Mouse (Mus musculus): Measurements from ENCODE around the gene Ccl7.

Gene Ccl7

DNA sequence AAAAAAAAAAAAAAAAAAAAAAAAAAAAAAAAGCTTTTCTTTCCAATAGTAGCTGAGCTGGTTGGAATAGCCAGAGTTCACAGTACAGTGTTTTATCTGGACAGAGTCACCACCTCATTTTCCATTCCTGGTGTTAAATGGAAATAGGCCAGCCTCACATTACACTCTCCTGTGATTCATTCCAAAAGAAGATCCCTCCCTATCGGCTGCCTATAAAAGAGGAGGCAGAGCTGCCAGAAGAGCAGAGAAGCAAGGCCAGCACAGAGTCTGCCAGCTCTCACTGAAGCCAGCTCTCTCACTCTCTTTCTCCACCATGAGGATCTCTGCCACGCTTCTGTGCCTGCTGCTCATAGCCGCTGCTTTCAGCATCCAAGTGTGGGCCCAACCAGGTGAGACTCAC lies at the start of gene Ccl7:
Gene Ccl7 (plus strand): TSS at position 242 of the 400 bp plus-strand sequence.
- no peak for DNase-seq (ENCODE audit: low read depth, low spot score)

DNA sequence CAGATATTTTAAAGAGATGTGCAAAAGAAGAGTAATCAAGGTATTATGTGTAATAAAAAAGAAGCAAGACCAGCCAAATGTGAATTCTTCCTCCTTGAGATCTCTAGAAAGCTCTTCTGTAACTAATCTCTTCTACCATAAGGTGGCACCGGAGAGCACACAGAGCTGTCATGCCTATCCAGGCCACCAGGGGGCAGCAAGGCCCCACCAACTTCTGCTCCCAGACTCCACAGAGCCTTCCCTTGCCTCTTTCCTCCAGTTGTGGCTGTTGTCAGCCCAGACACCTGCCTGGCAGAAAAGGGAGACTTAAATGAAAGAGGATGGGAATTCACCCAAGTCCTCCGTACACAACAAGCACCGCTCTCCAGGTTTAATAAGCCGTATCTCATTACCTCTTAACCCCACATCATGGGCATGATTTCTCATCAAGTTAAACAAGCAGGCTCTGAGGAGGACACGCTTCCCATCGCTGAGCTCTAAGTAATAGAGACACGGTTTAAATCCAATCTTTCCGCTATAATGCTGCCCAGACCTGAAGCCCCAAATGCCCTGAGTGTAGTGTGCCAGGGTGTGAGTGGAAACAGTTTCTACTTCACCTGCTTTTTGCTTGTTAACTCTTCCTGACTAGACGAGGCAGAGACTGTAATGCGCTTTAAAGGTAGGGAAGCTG lies 49.2 kb upstream of the Ccl7 start:
- DNase-seq (ENCODE audit: low read depth, low spot score), result peak; percentile 42

DNA sequence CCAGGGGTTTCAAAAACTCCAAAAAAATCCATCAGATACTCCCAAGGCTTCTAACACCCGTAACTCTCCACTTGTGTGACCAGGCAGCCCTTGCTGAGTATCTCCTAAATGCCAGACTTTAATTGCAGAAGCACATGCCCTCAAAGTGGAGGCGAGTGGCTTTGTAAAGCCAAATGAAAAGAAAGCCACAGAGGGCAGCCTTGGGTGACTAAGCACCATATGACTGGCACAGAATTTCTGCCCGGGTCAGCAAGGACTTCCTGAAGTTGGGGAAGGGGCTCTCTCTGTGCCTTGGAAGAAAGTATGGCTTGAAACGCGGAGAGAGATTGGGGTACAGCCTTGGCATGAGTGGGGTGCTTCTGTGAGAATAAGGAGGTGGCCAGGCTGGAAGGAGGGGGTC lies 48.4 kb upstream of the Ccl7 start:
- no peak for DNase-seq (ENCODE audit: low read depth, low spot score)

DNA sequence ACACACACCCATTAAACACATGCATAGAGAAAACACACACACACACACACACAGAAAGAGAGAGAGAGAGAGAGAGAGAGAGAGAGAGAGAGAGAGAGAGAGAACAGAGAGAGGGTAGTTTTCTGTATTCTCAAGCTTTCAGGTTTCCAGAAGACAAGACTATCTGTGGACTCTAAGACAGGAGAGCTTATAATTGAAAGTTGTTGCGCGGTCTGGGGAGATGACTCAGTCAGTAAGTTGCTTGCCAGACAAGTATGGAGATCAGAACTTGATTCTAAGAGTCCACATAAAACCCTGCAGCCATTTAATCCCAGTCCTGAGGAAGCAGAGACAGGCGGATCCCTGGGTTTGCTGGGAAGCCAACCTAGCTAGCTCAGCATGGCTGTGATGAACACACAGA lies 46.9 kb upstream of the Ccl7 start:
- DNase-seq (ENCODE audit: low read depth, low spot score), result no peak

DNA sequence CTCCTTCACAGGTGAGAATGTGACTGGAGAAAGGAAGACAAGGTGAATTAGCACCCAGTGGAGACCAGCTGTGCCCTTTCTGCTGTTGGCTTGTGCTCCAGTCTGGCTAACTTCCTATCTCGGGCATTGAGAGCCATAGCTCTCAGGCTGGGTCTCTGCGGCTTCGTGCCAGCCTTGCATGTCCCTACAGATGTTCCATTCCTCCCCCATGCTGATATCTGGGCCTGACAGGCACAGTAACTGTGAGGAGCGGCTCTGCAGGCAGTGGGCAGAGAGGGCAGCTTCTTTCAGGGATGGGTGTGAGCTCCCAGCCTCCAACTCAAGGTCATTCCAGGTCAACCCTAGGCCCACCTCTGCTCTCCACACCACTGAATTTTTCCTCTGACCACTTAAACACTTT lies 46.0 kb upstream of the Ccl7 start:
- DNase-seq (ENCODE audit: low read depth, low spot score), result no peak

DNA sequence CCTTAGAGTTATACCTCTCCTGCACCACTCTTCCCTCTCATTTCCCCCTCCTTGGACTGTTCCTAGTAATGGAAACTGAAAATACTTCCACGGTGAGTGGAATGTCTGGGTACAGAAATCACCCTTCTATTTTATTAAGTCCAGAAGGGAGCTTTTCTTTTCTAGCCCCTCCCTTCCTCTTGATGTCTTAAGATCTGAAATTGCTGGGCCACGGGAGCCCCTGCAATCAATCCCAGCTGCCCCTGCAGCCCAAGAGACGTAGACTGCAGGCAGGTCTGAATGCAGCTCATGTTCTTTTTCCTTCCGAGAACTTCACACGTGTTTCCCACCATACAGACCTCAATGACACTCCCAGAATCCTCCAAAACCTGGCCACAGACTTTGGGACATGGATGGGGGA lies 44.9 kb upstream of the Ccl7 start:
- DNase-seq (ENCODE audit: low read depth, low spot score), result no peak

DNA sequence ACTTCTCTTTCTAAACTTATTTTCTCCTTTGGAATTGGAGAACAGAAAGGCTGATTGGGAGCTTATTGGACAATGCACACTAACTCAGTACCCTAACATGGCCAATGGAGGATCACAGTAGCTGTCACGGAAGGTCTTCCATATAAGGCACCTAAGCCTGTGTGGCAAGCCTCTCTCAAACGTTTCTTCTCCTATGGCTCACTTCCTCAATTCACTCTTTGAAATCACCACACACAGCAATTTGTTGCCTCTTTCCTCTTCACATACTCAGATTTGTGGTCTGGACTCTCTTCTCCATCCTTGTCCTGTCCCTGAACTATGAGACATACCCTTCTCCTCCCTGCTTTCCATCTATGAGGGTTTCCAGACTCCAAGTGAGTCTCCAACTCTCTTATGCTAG lies 40.7 kb upstream of the Ccl7 start:
- DNase-seq (ENCODE audit: low read depth, low spot score), result no peak

DNA sequence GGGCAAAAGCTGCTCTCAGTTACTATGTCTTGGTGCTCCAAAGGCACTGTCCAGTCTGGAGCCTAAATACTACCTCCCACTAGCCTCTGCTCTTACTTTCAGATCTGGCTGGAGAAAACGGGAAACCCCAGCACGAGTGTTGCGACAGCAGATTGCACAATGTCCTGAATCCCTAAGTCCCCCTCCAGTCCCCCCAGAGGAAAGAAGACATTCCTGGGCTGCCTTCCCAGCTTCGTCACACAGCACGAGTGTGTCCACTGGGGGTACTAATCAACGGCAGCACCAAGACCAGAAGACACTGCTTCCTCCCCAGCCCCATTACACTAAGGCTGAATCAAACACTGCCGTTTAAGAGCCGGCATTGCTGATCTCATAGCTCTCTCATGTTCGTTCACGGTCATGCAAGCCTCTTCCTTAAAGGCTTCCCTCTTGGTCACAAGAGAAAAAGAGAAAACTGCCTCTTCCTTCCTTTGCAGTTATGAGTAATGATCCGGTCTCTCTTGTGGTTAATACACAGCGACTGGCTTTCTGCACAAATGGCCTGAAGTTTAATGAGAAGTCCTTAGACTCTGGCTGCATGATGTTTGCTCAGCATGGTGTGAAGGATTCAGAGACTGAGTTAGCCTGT lies 38.6 kb upstream of the Ccl7 start:
- no peak for DNase-seq (ENCODE audit: low read depth, low spot score)

DNA sequence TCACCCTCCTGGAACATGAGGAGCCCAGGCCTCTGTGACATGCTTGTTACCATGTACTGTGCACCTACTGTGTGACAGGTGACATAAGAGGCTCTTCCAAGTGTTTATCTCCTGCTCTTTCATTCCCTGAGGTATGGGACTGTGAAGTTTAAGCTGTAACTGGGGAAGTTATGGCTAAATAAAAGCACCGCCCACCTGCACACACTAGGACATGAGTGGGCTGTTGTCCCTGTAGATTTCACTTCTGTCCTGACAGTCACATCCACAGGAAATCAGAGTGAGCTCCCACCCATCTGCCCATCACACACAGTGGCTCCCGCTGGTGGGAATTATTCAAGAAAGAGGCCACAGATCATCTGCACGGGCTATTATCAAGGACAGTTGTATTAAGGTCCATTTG lies 35.4 kb upstream of the Ccl7 start:
- no peak for DNase-seq (ENCODE audit: low read depth, low spot score)

DNA sequence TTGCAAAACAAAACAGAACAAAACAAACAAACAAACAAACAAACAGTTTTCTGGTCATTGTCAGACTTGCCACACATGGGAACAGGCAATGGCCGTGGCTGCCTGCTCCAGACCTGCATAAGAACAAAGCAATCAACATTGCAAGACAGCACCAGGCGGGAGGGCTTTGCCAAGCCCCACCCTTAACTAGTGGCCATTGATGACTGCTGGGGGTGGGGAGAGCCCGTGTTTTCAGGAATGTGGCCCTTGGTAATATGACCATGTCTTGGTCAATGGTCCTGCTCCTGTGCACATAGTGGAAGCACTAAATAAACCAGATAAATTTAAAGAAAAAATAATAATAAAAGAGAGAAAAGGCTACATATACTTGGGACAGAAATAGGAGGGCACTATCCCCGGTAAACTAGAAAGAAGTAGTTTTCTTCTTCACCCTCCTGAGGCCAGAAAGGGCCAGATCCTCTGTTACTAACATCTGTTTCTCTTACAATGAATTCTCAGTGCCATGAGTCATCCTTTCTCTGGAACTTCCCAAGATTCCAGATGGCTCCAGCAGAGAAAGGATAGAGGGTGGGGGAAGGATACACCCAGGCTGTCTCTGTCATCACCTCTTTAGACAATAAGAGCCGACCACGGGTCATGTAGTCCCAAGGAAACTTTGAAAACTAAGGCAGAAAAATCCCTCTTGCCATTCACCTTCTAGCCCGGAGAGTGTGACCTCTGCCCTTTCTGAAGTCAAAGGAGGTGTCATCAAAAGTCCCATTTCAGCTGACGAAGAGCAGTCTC lies 33.9 kb upstream of the Ccl7 start:
- DNase-seq (ENCODE audit: low read depth, low spot score), result no peak

DNA sequence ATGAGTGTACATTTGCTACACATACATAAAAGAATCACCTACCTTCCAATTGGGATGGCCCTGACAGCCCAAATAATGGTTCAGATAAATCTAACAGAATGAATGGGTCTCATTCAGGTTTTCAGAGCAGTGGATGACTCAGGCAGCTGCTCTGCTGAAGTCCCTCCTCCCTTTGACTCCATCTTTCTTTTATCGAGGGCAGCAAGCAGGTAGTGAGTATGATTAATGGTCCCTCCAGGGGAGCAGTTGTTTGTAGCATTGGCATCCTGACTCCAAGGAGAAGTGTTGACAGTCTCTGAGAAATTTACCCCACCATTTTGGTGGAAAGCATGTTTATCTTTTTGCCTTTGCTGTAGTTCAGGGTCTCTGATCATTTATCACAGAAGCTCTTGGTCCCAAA lies 31.8 kb upstream of the Ccl7 start:
- DNase-seq (ENCODE audit: low read depth, low spot score), result no peak

DNA sequence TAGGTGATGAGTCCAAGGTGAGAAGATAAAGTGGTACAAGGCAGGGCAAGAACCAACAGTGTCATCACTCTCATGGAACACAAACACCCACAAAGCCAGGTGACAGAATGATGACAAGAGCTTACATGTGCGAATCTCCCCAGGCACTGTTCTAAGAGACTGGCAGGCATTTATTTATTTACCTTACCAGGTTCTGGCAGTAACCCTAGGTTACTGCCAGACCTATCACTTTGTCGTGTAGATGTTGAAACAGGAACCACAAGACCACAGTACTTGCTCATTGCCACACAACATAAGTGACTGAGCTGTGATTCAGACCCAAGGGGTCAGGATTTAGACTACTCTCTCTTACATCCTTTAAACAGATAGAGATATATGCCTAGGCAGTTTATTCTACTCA lies 30.4 kb upstream of the Ccl7 start:
- DNase-seq (ENCODE audit: low read depth, low spot score), result no peak

DNA sequence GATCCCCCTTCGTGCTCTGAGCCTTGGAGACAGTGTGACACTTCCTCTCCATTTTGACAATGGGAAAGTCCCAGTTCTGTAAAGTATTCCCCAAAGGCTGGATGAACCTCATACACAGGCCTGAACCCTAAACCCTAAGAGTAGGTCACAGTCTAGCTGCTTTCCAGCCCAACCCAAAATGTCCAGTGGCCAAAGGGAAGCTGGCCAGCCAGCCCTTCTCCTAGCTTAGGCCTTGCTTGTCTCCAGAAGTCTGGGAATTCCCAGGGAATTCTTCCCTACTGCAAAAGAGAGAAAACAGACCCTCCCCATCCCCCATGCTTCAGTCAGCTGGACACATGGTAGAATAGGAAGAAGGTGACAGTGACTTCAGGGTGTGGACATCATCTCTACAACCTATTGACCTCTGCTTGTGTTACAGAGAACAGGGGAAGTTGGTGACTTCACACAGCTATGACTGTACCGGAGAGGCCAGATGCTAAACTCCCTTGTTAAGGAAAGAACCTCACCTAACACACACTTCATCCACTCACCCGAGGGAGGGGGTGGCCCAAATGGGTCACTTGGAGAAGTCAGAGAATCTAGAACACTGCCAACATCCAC lies 29.2 kb upstream of the Ccl7 start:
- no peak for DNase-seq (ENCODE audit: low read depth, low spot score)

DNA sequence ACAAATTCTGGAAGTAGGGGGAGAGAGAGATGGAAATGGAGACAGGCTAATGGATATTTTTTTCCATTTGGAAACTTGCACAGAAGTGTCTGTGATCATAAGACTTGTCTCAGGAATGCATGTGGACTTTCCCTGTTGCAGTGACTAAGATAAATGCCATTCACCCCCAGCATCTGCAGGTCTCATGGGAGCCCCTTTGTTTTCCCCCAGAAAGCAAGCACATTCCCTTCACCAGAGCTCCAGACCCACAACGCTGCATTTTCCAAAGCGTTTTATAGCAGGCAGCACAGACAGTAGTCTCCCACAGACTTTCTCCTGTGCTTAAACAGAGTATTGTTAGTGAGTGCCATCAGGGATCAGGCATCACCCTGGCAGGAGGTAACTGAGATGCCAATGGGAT lies 26.1 kb upstream of the Ccl7 start:
- DNase-seq (ENCODE audit: low read depth, low spot score), result no peak

DNA sequence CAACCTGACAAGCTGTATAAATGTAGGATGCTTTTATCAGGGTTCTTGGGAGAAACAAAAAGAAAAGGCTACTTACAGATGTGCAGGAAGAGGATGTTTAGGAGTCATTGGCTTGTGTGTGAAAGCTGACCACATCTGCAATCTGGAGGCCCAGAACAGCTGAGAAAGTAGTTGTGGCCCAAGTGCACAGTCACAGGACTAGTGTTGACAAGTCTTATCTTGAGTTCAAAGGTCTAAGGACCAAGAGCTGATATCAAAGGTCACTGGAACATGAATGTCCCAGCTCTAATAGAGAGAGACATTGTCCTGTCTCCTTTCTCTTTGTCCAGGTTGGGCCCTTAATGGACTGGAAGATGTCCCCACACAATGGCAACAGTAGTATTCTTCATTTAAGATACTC lies 25.7 kb upstream of the Ccl7 start:
- DNase-seq (ENCODE audit: low read depth, low spot score), result no peak

DNA sequence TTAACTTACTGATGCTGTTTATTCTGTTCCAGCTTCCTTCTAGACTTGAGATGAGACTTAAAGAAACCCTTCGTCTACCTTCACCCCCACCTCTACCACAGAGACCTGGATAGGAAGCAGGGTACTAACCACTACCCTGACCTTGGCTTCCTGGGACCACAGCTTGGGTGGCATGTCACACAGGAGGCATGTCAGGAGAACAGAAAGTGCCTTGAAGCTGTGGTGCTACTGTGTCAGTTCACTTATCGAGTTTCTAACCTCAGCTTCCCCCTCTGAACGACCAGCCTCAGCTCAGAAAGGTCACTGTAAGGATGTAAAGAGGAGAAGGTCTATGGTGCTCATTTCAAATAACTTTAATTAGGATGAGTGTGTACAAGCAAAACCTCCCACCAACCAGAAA lies 24.1 kb upstream of the Ccl7 start:
- no peak for DNase-seq (ENCODE audit: low read depth, low spot score)

DNA sequence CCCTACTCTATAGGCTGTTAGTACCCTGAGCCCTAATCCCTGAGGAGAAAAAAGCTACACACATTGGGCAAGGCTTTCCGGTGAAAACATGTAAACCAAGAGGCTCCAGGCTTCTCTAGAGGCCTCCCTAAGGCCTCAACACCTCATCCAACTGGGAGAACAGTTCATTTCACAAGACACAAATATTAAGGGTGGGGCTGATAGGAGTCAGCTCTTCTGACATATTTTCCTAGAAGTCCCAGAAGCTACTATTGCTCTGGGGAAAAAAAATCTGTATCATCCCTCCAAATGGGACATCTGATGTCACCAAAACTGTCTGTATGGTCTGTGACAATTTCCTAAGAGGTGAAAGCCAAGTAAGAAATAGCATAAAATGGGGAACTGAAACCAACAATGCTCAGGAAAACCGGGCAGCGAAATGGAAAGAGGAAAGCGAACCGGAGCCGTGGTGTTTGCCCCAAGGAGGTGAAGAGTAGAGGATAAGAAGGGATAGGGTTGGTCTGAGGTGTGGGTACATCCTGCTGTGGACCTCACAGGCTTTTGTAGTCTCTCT lies 22.9 kb upstream of the Ccl7 start:
- no peak for DNase-seq (ENCODE audit: low read depth, low spot score)

DNA sequence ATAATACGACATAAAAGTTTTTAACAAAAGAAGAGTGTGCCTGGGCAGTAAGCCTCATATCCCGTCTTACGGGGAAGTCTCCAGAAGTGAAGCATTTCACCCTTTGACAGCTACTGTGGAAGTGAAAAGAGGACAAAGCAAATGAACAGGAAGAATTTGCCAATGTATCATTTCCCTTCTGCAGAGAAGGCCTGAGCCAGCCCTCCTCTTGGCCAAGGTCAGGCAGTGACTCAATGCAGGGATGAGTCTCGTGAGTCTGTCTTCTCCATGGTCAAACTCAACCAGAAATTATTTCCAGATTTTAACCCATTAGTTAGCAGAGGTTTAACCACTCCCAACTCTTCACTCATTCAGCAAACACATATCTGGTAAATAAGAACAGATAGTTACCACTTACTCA lies 21.7 kb upstream of the Ccl7 start:
- no peak for DNase-seq (ENCODE audit: low read depth, low spot score)

DNA sequence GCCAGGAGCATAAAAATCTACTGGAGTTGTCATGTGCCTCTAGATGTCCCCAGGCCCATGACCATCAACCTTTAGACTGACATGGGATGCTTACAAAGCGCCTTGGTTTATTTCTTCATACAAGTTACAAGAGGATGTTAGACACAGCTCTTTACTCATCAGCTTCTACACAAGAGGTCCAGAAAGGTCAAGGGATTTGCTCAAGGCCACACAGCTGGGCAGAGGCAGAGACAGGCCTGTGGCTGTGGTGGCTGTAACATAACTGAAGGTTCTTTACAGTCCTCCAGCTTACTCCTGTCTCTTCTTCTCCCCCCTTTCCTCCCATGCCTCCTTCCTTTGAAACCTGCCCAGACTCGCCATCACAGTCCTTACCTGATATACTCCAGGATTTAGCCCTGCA lies 15.3 kb upstream of the Ccl7 start:
- no peak for DNase-seq (ENCODE audit: low read depth, low spot score)

DNA sequence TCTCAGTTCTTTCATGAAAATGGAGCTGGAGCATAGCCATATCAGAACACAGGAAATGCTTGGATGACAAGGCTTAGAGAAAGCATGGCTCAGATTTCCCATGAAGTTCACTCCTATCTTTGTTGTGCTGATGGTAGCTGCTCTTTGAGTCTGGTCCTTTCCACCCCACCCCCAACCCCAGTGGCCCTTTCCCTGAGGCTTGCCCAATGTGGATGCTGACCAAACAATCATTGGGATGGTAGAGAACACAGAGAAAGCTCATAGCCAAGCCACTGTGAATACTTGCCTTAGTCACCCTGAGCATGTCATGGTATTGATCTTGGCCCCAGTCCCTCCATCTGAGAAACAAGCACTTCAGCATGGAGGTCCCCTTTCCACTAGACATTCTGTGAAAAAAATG lies 13.4 kb upstream of the Ccl7 start:
- no peak for DNase-seq (ENCODE audit: low read depth, low spot score)

DNA sequence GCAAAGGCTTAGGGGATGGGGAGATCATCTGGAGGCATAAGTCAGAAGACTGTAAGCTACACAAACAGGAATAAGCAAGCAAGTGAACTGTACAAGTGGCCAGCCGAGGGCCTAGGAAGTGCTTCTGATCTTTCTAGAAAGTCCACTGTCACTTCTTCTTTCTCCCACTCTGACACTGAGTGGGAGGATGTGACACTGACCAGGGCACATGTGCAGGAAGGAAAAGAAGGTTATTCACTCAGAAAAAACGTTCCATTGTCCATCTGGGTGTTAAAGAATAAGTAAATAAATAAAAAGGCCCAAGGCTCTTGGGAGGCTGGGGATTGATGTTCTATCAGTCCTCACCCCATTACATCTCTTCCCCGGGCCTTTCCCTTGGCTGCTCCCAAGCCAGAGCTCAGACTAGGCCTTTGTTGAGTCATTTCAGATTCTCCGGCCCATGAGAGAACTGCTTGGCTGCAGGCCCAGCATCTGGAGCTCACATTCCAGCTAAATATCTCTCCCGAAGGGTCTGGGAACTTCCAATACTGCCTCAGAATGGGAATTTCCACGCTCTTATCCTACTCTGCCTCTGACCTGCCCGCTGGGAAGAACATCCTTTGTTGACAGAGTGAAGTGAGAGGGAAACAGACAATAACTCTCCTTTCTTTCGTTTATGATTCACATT lies 12.7 kb upstream of the Ccl7 start:
- DNase-seq (ENCODE audit: low read depth, low spot score), result no peak

DNA sequence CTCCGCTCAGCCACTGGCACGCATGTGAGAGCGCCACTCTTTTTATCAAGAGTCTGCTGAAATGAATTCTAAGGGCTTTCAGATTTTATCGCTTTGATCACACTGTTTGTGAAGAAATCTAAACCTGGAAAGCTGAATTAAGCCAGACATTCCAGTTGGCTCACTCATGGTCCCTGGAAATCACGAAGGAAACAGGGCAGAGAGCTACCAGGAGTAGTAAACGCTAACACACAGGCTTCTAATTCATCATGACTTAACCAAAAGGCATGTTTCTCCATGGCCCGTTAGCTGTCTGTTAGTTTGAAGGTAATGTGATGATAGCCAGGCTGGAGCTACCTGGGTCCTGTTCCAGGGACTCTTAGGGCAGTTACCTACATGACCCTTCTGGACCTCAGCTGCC lies 11.1 kb upstream of the Ccl7 start:
- no peak for DNase-seq (ENCODE audit: low read depth, low spot score)
